Mouse (Mus musculus) forebrain, postnatal 0 days (tissue): ENCODE results near the gene Rgs11. TPM values are rescaled to one million over a fixed set of nuclear protein-coding genes. Genes with fewer than 3 reads are reported as not detected.

Source experiments
- ATAC-seq: fragments of 200-750 bp; cut with Nextera tagmentation; 2 replicates; pipeline ENCODE4 v1.8.0; 2017; ENCODE audit warnings: mild to moderate bottlenecking, moderate library complexity
- DNase-seq: peaks from one replicate; pipeline ENCODE4 v3.0.0-alpha.2; 2015
- H3K27ac ChIP-seq: fragments of 300-500 bp; sonication (generic); 2 replicates; pipeline ENCODE4 v1.5.1; 2014; ENCODE audit warnings: low read depth, mild to moderate bottlenecking, antibody characterized with exemption, low read length, moderate library complexity, mixed read lengths
- H3K27me3 ChIP-seq: fragments of 300-500 bp; sonication (generic); 2 replicates; pipeline ENCODE4 v1.6.1; 2014; ENCODE audit warnings: mild to moderate bottlenecking, low read length, mixed read lengths; ENCODE audit not compliant: insufficient read depth
- H3K36me3 ChIP-seq: fragments of 300-500 bp; sonication (generic); 2 replicates; pipeline ENCODE4 v1.6.1; 2014; ENCODE audit warnings: mild to moderate bottlenecking, moderate library complexity; ENCODE audit not compliant: insufficient read depth
- H3K4me1 ChIP-seq: fragments of 300-500 bp; sonication (generic); 2 replicates; pipeline ENCODE4 v1.6.1; 2014; ENCODE audit warnings: antibody characterized with exemption; ENCODE audit not compliant: insufficient read depth
- H3K4me2 ChIP-seq: fragments of 300-500 bp; sonication (generic); 2 replicates; pipeline ENCODE4 v1.6.1; 2014; ENCODE audit warnings: low read depth, mild to moderate bottlenecking, moderate library complexity
- H3K4me3 ChIP-seq: fragments of 300-500 bp; sonication (generic); 2 replicates; pipeline ENCODE4 v1.5.1; 2014; ENCODE audit warnings: low read depth, low read length, mixed read lengths
- H3K9ac ChIP-seq: fragments of 300-500 bp; sonication (generic); 2 replicates; pipeline ENCODE4 v1.6.1; 2014; ENCODE audit warnings: mild to moderate bottlenecking
- H3K9me3 ChIP-seq: fragments of 300-500 bp; sonication (generic); 2 replicates; pipeline ENCODE4 v1.6.1; 2016; ENCODE audit warnings: low read length
- CTCF ChIP-seq: sonication (generic); IDR thresholded peaks from 2 replicates; pipeline ENCODE4 v1.5.1; 2016; ENCODE audit warnings: antibody characterized with exemption, control low read depth, low read depth
- WGBS: fragments of 180-500 bp; shearing (Covaris S2); extraction: QIAGEN DNeasy Blood & Tissue Kit; methylation state at CpG from one replicate; pipeline ENCODE4 v1.1.7; 2014; 5-methylcytosine and 5-hydroxymethylcytosine counted together
- polyA plus RNA-seq: library from polyadenylated mRNA; unstranded; fragments of >200 nt; fragmentation: Nextera tagmentation; extraction: Ambion mirVana; gene quantifications from 2 replicates; pipeline ENCODE4 v1.2.1, GENCODE M21; 2015
- total RNA-seq: library from RNA; depleted of rRNA; stranded (reverse); fragments of >200 nt; gene quantifications from 2 replicates; pipeline ENCODE4 v1.2.3, GENCODE M21; 2014

The Rgs11 gene
- total and polyA plus RNA-seq, 2 experiments from 2014 or later = 12.5 to 17.1 TPM

DNA sequence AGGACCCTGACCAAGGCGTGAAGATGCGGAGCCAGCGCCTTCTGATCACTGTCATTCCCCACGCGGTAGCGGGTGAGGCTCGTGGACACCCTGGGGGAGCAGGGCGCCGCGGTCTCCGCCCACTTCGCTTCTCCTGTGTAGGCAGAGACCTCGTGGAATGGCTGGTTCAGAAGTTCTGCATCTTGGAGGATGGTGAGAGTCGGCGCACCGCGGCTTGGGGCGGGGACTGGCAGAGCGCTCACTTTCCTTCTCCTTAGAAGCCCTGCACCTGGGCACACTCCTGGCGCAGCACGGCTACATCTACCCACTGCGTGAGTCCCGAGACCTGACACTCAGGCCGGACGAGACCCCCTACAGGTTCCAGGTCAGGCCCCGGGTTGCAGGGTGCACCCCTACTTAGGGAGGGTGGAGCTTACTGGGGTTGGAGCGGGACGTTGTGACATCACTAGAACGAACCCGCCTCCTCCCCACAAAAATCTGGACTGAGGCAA is 615 bp downstream of the Rgs11 start:
- peaks cover 12% of the 10 kb centered on the region for H3K4me1 ChIP-seq
- no peaks in the 10 kb centered on the region for H3K9me3 ChIP-seq
- H3K27me3 ChIP-seq = peaks cover 19% of the 10 kb centered on the region
- ATAC-seq (peak; percentile 44), DNase-seq (peak; percentile 43)
- no peak for TF ChIP-seq CTCF
- no peak overlapping the region for H3K27ac ChIP-seq
- H3K4me3 ChIP-seq = peak overlapping the region; percentile 48
- peak overlapping the region; percentile 91 for H3K4me2 ChIP-seq
- no peaks in the 10 kb centered on the region for H3K36me3 ChIP-seq
- under 1% methylated on average over 29 of the region's 30 CpGs for WGBS
- H3K9ac ChIP-seq = peak overlapping the region; percentile 47

DNA sequence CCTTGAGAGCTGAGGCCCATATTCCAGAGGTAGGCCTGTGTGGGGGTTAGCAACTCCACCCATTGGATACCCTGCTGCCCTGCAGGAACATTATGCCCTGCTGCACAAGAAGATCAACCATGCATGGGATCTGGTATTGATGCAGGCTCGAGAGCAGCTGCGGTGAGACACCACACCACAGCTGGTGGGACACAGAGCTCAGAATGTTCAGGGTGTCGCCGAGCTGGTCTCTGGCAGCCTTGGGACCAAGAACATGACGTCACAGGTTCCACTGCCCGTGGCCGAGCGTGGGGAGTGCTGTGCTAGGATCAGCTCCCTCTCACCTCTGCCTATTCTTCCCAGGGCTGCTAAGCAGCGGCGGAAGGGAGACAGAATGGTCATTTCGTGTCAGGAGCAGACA is 2.0 kb downstream of the Rgs11 start:
- Histone ChIP-seq H3K4me3 (no peak overlapping the region), H3K9me3 (no peaks in the 10 kb centered on the region), H3K4me2 (no peak overlapping the region), H3K9ac (no peak overlapping the region), H3K27me3 (peaks cover 16% of the 10 kb centered on the region), H3K27ac (no peak overlapping the region), H3K36me3 (no peaks in the 10 kb centered on the region), H3K4me1 (peaks cover 12% of the 10 kb centered on the region)
- DNase-seq (no peak), ATAC-seq (no peak)
- 25% methylated on average over 11 of the region's 11 CpGs for WGBS
- no peak for TF ChIP-seq CTCF

DNA sequence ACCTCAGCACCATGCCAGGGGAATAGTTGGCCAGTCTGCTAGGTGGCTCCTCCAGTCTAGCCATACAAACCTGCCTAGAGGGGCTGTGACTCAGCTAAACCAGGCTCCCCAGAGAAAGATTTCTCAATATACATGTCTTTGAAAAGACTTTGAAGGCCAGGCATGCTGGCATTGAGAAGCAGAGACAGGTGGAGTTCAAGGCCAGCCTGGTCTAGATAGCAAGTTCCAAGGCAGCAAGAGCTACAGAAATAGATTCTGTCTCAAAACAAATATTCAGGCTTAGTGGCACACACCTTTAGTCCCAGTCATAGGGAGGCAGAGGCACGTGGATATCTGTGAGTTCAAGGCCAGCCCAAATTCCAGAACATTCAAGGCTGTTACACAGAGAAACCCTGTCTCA is 3.6 kb downstream of the Rgs11 start:
- no peak for DNase-seq
- Histone ChIP-seq H3K27me3 (peaks cover 16% of the 10 kb centered on the region), H3K9me3 (no peaks in the 10 kb centered on the region), H3K4me3 (no peak overlapping the region), H3K9ac (no peak overlapping the region), H3K4me2 (no peak overlapping the region), H3K36me3 (no peaks in the 10 kb centered on the region), H3K27ac (no peak overlapping the region), H3K4me1 (peaks cover 6% of the 10 kb centered on the region)
- TF ChIP-seq CTCF = no peak
- 66% methylated on average over 1 of the region's 1 CpGs for WGBS
- no peak for ATAC-seq

DNA sequence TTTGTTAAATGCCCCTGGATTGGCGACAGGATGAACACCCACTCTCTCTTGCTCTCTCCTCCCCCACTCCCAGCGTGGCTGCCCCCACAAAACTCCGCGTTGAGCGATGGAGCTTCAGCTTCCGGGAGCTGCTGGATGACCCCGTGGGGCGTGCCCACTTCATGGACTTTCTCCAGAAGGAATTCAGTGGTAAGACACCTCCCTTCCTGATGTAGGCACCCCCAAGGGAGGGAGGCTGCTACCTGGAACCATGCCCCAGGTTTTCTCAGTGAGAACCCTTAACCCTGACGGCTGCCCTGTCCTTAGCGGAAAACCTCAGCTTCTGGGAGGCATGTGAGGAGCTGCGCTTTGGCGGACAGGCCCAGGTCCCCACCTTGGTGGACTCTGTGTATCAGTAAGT is 4.9 kb downstream of the Rgs11 start, which contains the start of gene Arhgdig:
TSS of gene Arhgdig (minus strand) at position 101 of the 400 bp plus-strand sequence.
- Histone ChIP-seq H3K9ac (no peak within 1 kb of the TSS), H3K4me3 (no peak within 1 kb of the TSS), H3K27me3 (peaks cover 5% of the 10 kb centered on the region), H3K4me1 (peaks cover 3% of the 10 kb centered on the region), H3K36me3 (peaks cover 2% of the 10 kb centered on the region; the same call in 1 of the 2 replicates), H3K9me3 (no peaks in the 10 kb centered on the region), H3K27ac (no peak within 1 kb of the TSS), H3K4me2 (no peak within 1 kb of the TSS)
- 90% methylated on average over 12 of the region's 12 CpGs for WGBS
- DNase-seq = no peak
- TF ChIP-seq CTCF = no peak
- no peak for ATAC-seq

DNA sequence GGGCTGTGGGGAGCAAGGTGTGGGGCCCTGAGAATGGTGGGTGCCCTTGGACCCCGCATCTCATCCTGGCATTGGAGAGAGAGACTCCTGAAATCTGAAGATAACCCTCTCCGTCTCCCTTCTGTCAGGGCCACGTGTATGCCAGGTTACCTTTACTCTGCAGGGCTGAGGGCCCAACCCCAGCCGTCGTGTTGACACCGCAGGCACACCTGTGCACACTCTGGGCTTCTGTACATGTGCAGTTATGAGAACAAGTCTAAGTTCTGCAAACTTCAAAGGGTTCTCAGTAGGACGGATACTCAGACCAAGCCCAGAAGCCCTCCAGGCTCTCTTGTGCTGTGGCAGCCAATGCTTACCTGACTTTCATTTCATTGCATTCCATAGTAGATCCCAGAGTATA is 9.5 kb downstream of the Rgs11 start:
- H3K27me3 ChIP-seq = no peaks in the 10 kb centered on the region
- no peak overlapping the region for H3K4me3 ChIP-seq
- peaks cover 7% of the 10 kb centered on the region for H3K36me3 ChIP-seq
- no peak overlapping the region for H3K4me2 ChIP-seq
- H3K9me3 ChIP-seq = no peaks in the 10 kb centered on the region
- no peak for DNase-seq
- no peaks in the 10 kb centered on the region for H3K4me1 ChIP-seq
- H3K27ac ChIP-seq = no peak overlapping the region
- no peak overlapping the region for H3K9ac ChIP-seq
- WGBS = 87% methylated on average over 7 of the region's 7 CpGs
- TF ChIP-seq CTCF = no peak
- no peak for ATAC-seq

DNA sequence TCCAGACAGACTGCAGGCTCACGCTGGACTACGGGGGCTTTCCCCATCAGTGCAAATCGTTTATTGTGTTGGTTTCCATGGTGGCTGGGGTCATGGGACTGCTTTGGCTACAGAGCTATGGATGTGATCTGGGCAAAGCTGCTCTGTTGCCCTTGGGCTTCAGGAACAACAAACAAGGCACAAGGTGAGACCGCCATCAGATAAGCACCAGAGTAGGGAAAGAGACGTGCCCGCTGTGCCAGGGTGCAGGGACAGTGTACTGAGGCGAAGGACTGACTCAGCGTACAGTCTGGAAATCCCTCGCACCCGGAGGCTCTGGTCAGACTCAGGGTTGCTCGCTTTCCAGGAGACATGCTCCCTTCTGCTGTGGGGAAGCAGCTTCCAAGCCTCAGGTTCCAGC is 9.9 kb downstream of the Rgs11 start:
- no peaks in the 10 kb centered on the region for H3K27me3 ChIP-seq
- no peak overlapping the region for H3K4me3 ChIP-seq
- no peaks in the 10 kb centered on the region for H3K9me3 ChIP-seq
- H3K36me3 ChIP-seq = peaks cover 12% of the 10 kb centered on the region
- no peak for DNase-seq
- H3K4me2 ChIP-seq = no peak overlapping the region
- ATAC-seq = no peak
- H3K4me1 ChIP-seq = no peaks in the 10 kb centered on the region
- whole genome bisulfite sequencing = 87% methylated on average over 11 of the region's 11 CpGs
- H3K27ac ChIP-seq = no peak overlapping the region
- H3K9ac ChIP-seq = no peak overlapping the region
- no peak for TF ChIP-seq CTCF

DNA sequence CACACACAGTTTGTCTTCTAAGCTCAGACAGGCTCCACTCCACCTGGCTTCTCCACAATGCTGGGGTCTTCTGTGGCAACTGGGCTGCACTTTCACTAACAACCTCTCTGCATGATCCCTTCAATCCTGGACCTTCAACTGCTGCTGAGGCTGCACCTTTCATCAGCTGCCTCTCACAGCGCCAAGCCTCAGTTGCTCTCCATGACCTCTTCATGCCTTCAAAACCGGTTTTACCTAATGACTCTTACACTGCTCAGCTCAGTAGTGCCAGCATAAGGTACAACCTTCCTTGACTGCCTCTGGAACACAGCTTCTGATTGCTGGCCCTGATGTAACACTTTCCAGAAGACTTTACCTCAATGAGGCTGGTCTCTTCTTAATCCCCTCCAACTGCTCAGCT is 18.8 kb downstream of the Rgs11 start:
- Histone ChIP-seq H3K4me3 (no peak overlapping the region), H3K27me3 (no peaks in the 10 kb centered on the region), H3K27ac (no peak overlapping the region), H3K4me1 (no peaks in the 10 kb centered on the region), H3K9me3 (no peaks in the 10 kb centered on the region), H3K9ac (no peak overlapping the region), H3K36me3 (peaks cover 14% of the 10 kb centered on the region), H3K4me2 (no peak overlapping the region)
- 79% methylated on average over 2 of the region's 2 CpGs for WGBS
- DNase-seq (no peak), ATAC-seq (no peak)
- no peak for TF ChIP-seq CTCF
